Mouse (Mus musculus) lung, postnatal 0 days (tissue): ENCODE measurements at regions not wholly inside any gene's neighbourhood (a gene's known extent, or its start where the extent isn't known, plus 50 kb on each side); places are given as distances from the start of the nearest gene placed in this dataset.

Experiments used
- CTCF ChIP-seq: IDR thresholded peaks from 2 replicates; pipeline ENCODE4 v1.5.1; 2016; ENCODE audit warnings: antibody characterized with exemption, mild to moderate bottlenecking
- EP300 ChIP-seq: IDR thresholded peaks from 2 replicates; pipeline ENCODE4 v1.6.1; 2016; ENCODE audit warnings: antibody characterized with exemption, mild to moderate bottlenecking, control low read depth

GRCm38 (mm10) chr12:12783699-12784605 is 157.8 kb downstream of the Mycn start:
- TF ChIP-seq CTCF: no peak
- TF ChIP-seq EP300: no peak
